Mouse (Mus musculus): ENCODE results near the gene Plxna2. TPM values are rescaled to one million over a fixed set of nuclear protein-coding genes. Genes with fewer than 3 reads are reported as not detected.

The Plxna2 gene
- polyA plus RNA-seq, 1 experiment from 2014 or later, result 33.5 TPM

DNA sequence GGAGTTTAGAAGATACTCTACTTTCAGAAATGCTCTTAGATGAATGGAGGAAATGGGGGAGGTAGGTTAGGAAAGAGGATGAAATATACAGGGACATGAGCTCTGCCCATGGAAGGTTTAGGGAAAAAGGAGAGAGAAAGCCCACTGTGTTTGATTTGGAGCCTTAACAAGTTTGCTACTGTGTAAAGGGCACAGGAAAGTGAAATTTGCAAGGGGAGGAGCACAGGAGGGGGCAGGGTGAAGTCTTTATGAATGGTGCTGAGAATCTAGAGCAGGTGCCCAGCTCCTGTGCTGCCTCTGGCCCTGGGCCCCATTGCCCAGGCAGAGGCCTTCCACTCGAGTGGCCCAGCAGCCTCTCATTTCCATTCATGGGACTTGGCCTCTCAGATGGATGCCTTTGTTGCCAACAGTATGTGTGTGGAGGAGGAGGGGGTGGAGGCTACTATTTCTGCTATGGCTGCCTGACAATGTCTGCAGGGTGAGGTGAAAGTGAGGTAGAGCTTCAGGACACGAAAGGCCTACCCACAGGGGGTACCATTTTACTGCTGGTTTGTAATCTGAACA lies 4.7 kb upstream of the Plxna2 start:
- H3K27me3 ChIP-seq (replicated peaks), result no peaks in the 10 kb centered on the region
- no peaks in the 10 kb centered on the region for H3K36me3 ChIP-seq
- no peak overlapping the region for H3K9ac ChIP-seq
- no peaks in the 10 kb centered on the region for H3K9me3 ChIP-seq
- peaks cover 11% of the 10 kb centered on the region for H3K4me1 ChIP-seq
- H3K4me3 ChIP-seq, result no peak overlapping the region
- no peak overlapping the region for H3K4me2 ChIP-seq (replicated peaks)
- H3K27ac ChIP-seq, result no peak overlapping the region
- 20% methylated on average over 2 of the region's 2 CpGs for WGBS
- 0 out of 2 replicates have a peak, but pooled peaks have one; percentile 23 for ATAC-seq (ENCODE audit: low FRiP score, low read depth)

DNA sequence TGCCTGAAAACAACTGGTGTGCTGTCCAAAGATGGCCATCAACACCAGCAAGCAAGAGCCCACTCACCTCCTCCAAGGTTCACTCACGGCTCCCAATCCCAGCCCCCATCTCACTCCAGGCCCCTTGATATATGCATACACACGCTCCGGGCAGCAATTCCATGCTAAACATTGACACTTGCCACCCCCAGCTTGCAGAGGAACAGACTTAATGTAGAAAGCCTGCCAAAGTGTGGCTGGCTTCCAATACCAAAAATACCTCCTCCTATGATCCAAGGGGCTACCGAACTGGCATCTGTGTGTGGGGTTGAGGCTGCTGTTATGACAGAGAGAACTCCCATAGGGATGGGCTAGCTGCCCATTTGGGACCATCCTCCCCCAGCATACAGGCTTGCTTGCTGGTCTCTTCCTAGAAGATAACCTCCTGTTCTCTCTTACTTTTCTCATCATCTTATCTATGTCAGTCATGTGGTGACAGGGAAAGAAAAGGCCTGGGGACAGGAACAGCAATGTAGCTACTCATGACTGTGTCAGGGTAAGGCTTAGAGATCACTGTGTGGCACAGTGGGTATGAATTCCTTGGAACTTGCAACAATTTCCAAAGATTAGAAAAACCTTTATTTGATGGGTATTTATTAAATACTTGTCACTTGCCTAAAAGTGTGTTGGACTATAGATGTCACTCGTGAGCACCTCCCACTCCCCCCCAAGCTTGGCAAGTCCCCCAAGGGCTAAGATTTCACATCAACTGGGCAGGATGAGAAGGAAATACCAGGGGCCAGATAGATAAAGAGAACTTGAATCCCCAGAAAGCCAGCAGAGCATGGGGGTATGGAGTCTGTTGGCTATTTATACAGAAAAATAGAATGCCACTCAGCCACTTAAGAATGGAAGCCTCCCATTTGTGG lies 3.8 kb upstream of the Plxna2 start:
- WGBS, result 81% methylated on average over 5 of the region's 5 CpGs
- no peaks in the 10 kb centered on the region for H3K27me3 ChIP-seq (replicated peaks)
- H3K9me3 ChIP-seq, result no peaks in the 10 kb centered on the region
- H3K4me1 ChIP-seq, result peaks cover 14% of the 10 kb centered on the region
- no peak overlapping the region for H3K27ac ChIP-seq
- no peak overlapping the region for H3K9ac ChIP-seq
- ATAC-seq (ENCODE audit: low FRiP score, low read depth), result no peak
- no peaks in the 10 kb centered on the region for H3K36me3 ChIP-seq
- H3K4me2 ChIP-seq (replicated peaks), result no peak overlapping the region
- no peak overlapping the region for H3K4me3 ChIP-seq

DNA sequence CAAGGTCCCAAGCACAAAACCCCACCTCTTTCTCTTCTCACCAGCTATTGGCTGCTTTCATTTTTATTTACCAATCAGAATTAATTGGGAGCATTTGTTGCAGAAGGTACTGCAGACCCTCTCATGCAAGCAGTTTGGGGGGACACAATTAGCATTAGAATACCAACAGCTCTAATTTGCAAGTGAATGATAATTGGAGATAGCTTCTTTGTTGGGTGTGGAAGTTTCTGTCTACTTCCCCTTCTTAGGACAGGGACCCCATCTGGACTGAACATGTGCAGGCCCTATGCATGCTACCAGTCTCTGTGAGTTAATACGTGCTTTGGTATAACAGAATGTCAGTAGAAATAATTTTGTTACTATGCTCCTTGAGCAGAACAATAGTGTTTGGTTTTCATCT lies 1.9 kb upstream of the Plxna2 start:
- peaks cover 18% of the 10 kb centered on the region for H3K4me1 ChIP-seq
- WGBS, result 37% methylated on average over 1 of the region's 1 CpGs
- H3K4me3 ChIP-seq, result no peak overlapping the region
- H3K9me3 ChIP-seq, result no peaks in the 10 kb centered on the region
- ATAC-seq (ENCODE audit: low FRiP score, low read depth), result no peak
- H3K27me3 ChIP-seq (replicated peaks), result no peaks in the 10 kb centered on the region
- no peak overlapping the region for H3K4me2 ChIP-seq (replicated peaks)
- H3K27ac ChIP-seq, result no peak overlapping the region
- H3K9ac ChIP-seq, result no peak overlapping the region
- H3K36me3 ChIP-seq, result no peaks in the 10 kb centered on the region

DNA sequence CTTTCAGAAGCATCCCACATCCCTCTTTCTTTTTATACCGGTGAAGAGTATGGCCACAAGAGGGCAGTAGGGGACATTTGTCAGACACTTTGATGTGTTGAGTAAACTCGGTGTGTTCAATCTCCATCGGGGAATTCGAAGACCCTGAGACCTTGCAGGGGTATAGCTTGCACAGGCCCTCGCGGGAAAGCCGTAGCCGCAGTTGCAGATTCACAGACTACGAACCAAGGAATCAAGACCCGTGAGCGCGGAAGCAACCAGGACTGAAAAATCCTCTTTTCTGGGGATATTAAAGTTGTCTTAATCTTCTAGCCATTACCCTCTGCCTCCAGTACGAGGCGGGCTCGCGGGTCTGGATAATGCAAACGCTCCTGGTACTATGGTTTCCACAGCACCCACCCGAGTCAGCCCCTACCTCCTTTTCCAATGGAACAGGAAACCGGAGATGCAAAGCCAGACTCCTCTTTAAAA lies 858 bp downstream of the Plxna2 start:
- peak; percentile 49; the same call in 1 of the 2 replicates for ATAC-seq (ENCODE audit: low FRiP score, low read depth)
- peaks cover 38% of the 10 kb centered on the region for H3K4me1 ChIP-seq
- H3K36me3 ChIP-seq, result no peaks in the 10 kb centered on the region
- H3K4me2 ChIP-seq (replicated peaks), result peak overlapping the region; percentile 87
- H3K27ac ChIP-seq, result no peak overlapping the region
- 2% methylated on average over 19 of the region's 19 CpGs for WGBS
- no peaks in the 10 kb centered on the region for H3K27me3 ChIP-seq (replicated peaks)
- H3K9me3 ChIP-seq, result no peaks in the 10 kb centered on the region
- H3K9ac ChIP-seq, result no peak overlapping the region
- peak overlapping the region; percentile 92 for H3K4me3 ChIP-seq

DNA sequence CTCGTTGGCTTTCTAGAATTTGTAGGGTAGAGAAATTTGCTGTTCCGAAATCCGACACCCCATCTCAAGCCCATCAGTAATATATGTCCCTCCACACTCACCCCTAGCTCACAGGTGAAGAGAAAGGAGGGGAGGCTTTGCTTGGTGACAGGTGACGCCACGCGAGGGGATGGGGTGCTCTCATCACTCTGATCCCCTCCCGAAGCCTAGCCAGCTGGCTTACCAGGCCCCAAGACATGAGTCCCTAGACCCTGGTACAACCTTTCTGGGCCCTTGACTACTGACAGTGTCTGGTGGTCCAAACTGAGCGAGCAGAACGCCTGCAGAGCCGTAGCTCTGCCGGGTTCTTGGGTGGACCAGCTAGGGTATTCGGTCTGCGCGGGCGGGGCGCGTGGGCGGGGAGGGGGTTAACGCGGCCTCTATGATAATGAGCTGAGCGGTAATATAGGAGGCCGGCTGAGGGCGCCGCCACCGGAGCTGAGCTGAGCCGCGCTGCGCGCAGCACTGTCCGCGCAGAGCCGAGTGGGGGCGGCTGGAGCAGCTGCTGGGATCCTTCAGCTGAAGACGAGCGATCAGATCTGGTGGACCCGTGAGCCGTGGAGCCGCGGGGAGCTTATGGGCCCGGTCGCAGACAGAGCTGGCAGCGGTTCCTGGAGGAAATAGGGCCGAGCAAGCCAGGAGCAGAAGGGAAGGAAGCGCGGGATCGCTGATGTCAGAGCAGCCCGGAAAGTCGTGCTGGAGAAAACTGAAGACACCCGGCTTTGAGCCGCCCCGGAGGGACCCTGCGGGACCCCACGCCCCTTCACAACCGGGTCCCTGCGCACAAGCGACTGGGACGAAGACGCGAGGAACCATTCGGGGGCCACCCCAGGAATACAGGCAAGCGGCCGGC lies 1.6 kb downstream of the Plxna2 start:
- Histone ChIP-seq H3K27me3 (replicated peaks) (no peaks in the 10 kb centered on the region), H3K4me3 (peak overlapping the region; percentile 92), H3K9ac (peak overlapping the region; percentile 98), H3K4me2 (replicated peaks) (peak overlapping the region; percentile 87), H3K9me3 (no peaks in the 10 kb centered on the region), H3K4me1 (peaks cover 43% of the 10 kb centered on the region), H3K36me3 (no peaks in the 10 kb centered on the region), H3K27ac (peak overlapping the region; percentile 86)
- ATAC-seq (ENCODE audit: low FRiP score, low read depth), result peak; percentile 92
- under 1% methylated on average over 62 of the region's 62 CpGs for WGBS

DNA sequence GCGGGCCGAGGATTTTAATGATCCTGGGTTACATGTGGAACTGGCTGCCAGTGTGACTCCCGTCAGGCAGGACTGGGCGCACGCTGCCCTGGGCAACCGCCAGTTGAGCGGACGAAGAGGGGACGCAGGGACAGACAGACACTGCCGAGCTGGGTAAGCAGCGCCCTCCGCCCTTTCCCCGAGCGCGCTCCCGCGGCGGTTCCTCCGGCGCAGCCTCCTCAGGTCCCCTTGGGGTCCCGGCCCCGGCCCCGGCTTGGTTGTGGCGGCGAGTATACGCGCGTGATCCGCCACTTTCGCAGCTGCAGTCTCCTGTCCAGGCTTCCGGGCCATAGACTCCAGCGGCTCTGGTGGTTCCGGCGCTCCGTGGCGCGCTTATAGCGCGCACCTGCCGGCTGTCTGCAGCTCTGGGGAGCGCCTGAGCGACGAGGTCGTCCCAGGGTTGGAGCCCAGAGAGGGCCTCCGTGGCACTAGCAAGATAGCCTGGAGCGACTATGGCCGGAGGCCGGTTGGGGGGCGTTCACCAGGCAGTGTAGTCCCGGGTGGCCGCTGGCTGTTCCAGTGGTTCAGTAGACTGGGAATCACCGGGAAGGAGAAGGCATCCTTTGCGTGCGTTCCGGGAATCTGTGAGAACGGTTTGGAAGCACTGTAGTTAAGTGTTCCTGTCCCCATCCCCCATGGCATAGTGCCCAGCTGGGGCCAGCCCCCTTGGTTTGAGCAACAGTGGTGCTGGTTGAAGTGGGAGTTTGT lies 2.4 kb downstream of the Plxna2 start:
- WGBS, result under 1% methylated on average over 56 of the region's 56 CpGs
- H3K4me1 ChIP-seq, result peaks cover 51% of the 10 kb centered on the region

DNA sequence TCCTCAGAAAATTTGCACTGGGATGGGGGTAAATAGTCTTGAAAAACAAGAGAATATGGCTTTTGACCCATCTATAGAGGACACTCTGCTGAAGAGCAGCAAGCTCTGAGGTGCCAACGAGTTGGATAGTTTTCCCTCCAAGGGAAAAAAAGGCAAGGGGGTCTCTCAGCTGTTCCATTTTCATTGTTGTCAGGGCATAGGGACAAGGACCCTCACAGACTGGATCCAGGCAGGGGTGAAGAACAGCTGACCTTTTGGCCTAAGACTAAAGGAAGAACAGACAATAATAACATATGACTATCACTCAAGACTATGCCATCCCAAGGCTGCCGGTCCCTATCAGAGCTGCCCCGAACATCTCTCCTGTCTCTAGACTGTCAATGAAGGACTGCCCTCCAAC lies 4.2 kb downstream of the Plxna2 start:
- H3K36me3 ChIP-seq, result no peaks in the 10 kb centered on the region
- H3K9me3 ChIP-seq, result no peaks in the 10 kb centered on the region
- peak overlapping the region; percentile 98 for H3K9ac ChIP-seq
- no peak for ATAC-seq (ENCODE audit: low FRiP score, low read depth)
- H3K27me3 ChIP-seq (replicated peaks), result no peaks in the 10 kb centered on the region
- no peak overlapping the region for H3K27ac ChIP-seq
- peak overlapping the region; percentile 87 for H3K4me2 ChIP-seq (replicated peaks)
- H3K4me1 ChIP-seq, result peaks cover 67% of the 10 kb centered on the region
- peak overlapping the region; percentile 92 for H3K4me3 ChIP-seq
- 32% methylated on average over 3 of the region's 3 CpGs for WGBS

More for the DNA sequence above, 2.4 kb downstream of the Plxna2 start:
- H3K9me3 ChIP-seq, result no peaks in the 10 kb centered on the region
- ATAC-seq (ENCODE audit: low FRiP score, low read depth), result peak; percentile 45
- H3K27ac ChIP-seq, result peak overlapping the region; percentile 86
- H3K27me3 ChIP-seq (replicated peaks), result no peaks in the 10 kb centered on the region
- no peaks in the 10 kb centered on the region for H3K36me3 ChIP-seq
- peak overlapping the region; percentile 92 for H3K4me3 ChIP-seq
- H3K4me2 ChIP-seq (replicated peaks), result peak overlapping the region; percentile 87
- H3K9ac ChIP-seq, result peak overlapping the region; percentile 98

DNA sequence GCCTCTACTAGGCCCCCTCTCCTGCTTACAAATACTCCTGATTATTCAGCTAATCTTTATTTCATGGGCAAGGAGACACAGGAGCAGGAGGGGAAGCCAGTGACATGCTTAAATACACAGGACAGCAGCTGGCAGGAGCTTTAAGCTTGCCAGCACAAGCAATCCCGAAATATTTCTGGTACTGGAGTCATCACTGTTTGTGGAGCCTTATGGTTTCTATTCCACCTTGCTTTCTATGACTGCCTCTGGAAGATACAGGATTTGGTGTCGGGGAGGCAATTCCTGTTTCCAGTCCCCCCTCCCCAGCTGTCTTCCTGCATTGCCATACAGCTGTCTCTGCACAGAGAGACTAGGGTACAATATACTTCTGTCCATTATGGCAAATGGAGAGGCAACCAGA lies 4.7 kb downstream of the Plxna2 start:
- H3K4me1 ChIP-seq, result peaks cover 72% of the 10 kb centered on the region
- 41% methylated on average over 2 of the region's 2 CpGs for WGBS

DNA sequence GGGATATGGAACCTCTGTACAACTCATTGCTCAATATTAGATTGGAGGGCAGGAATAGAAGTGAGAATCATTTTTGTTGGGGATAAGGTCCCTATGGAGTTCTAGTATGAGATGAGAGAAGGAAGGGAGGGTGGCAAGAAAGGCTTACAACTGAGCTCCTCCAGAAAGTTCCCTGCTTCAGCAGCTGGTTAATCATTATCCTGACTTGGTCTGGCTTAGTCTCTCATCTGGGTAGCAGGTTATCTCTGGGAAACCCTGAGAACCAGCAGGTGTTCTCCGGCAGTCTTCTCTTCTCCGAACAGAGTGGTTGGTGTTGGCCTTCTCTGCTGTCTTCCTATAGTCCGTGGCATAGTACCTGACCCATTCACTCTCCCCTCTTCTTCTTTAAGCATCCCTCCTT lies 5.6 kb downstream of the Plxna2 start:
- ATAC-seq (ENCODE audit: low FRiP score, low read depth), result no peak
- H3K4me3 ChIP-seq, result peak overlapping the region; percentile 92
- H3K27ac ChIP-seq, result no peak overlapping the region
- peak overlapping the region; percentile 87 for H3K4me2 ChIP-seq (replicated peaks)
- H3K9ac ChIP-seq, result no peak overlapping the region
- H3K36me3 ChIP-seq, result no peaks in the 10 kb centered on the region; the same call in 1 of the 2 replicates
- H3K9me3 ChIP-seq, result no peaks in the 10 kb centered on the region
- H3K27me3 ChIP-seq (replicated peaks), result no peaks in the 10 kb centered on the region
- peaks cover 82% of the 10 kb centered on the region for H3K4me1 ChIP-seq
- WGBS, result 69% methylated on average over 3 of the region's 3 CpGs

More for the DNA sequence above, 4.7 kb downstream of the Plxna2 start:
- Histone ChIP-seq H3K4me3 (peak overlapping the region; percentile 92), H3K36me3 (no peaks in the 10 kb centered on the region; the same call in 1 of the 2 replicates), H3K4me2 (replicated peaks) (peak overlapping the region; percentile 87), H3K27me3 (replicated peaks) (no peaks in the 10 kb centered on the region), H3K27ac (peak overlapping the region; percentile 32; the same call in 1 of the 2 replicates), H3K9ac (peak overlapping the region; percentile 98), H3K9me3 (no peaks in the 10 kb centered on the region)
- ATAC-seq (ENCODE audit: low FRiP score, low read depth), result no peak

DNA sequence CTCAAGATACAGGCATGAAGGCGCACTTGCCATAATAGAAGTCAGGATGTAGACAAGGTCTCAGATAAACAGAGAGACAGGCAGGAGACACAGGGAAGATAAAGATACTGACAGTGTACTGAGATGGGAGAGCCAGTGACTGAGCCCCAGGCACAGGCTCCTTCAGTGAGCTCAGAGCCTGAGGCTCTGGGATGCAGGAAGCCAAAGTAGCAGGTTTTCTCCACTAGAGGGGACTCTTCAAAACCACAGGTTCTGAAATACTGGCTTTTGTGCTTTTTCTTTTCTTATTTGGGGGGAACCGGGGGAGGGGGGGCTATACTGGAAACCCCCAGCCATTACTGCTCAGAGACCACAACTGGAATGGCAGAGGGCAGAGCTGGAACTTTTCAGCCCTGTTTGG lies 6.4 kb downstream of the Plxna2 start:
- Histone ChIP-seq H3K4me1 (peaks cover 85% of the 10 kb centered on the region), H3K4me3 (peak overlapping the region; percentile 92), H3K9me3 (no peaks in the 10 kb centered on the region), H3K27ac (no peak overlapping the region), H3K27me3 (replicated peaks) (no peaks in the 10 kb centered on the region), H3K4me2 (replicated peaks) (peak overlapping the region; percentile 87), H3K9ac (0 out of 2 replicates have a peak overlapping the region, but pooled peaks have one; percentile 42), H3K36me3 (no peaks in the 10 kb centered on the region; the same call in 1 of the 2 replicates)
- ATAC-seq (ENCODE audit: low FRiP score, low read depth), result no peak
- 48% methylated on average over 2 of the region's 2 CpGs for WGBS

DNA sequence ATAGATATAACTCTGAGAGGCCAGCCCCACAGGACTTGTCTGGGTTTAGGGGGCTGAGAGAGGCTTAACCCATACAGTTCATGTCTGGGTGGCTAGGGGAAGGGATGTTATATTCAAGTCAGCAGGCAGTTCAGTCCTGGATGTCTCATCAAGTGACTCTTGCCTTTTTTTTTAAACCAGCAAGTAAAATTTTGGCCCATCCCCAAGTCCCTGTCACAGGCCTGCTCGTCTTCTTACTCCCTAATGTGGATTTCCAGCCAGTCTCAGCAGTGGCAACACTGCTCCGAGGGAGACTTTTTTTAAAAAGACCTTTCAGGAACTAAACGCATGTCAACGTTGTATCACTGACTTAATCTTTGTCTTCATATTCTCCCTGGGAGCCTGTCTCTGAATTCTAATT lies 7.0 kb downstream of the Plxna2 start:
- no peaks in the 10 kb centered on the region; the same call in 1 of the 2 replicates for H3K36me3 ChIP-seq
- H3K4me3 ChIP-seq, result 0 out of 2 replicates have a peak overlapping the region, but pooled peaks have one; percentile 92
- H3K4me1 ChIP-seq, result peaks cover 90% of the 10 kb centered on the region
- no peaks in the 10 kb centered on the region for H3K9me3 ChIP-seq
- H3K27ac ChIP-seq, result no peak overlapping the region
- H3K9ac ChIP-seq, result 0 out of 2 replicates have a peak overlapping the region, but pooled peaks have one; percentile 42
- peak overlapping the region; percentile 87 for H3K4me2 ChIP-seq (replicated peaks)
- 47% methylated on average over 4 of the region's 4 CpGs for WGBS
- ATAC-seq (ENCODE audit: low FRiP score, low read depth), result no peak
- no peaks in the 10 kb centered on the region for H3K27me3 ChIP-seq (replicated peaks)

Measured in neural tube, embryonic 12.5 days (tissue).